Mouse (Mus musculus) ES-Bruce4 (cell line): ENCODE measurements at regions not wholly inside any gene's neighbourhood (a gene's known extent, or its start where the extent isn't known, plus 50 kb on each side); places are given as distances from the start of the nearest gene placed in this dataset.

Experiments
- H3K27ac ChIP-seq: 2 replicates; pipeline ENCODE4 v1.5.1; 2012; ENCODE audit warnings: low read length, inconsistent platforms; ENCODE audit not compliant: insufficient read depth
- H3K27me3 ChIP-seq: 2 replicates; pipeline ENCODE4 v1.6.1; 2012; ENCODE audit warnings: mild to moderate bottlenecking, low read length, inconsistent platforms; ENCODE audit not compliant: control insufficient read depth, poor library complexity, insufficient read depth, severe bottlenecking
- H3K36me3 ChIP-seq: 2 replicates; pipeline ENCODE4 v1.6.1; 2012; ENCODE audit warnings: inconsistent platforms, mild to moderate bottlenecking, low read length, moderate library complexity; ENCODE audit not compliant: control insufficient read depth, poor library complexity, insufficient read depth, severe bottlenecking
- H3K4me1 ChIP-seq: one replicate; pipeline ENCODE4 v1.8.1; 2011; ENCODE audit warnings: low read length; ENCODE audit not compliant: control insufficient read depth, insufficient read depth
- H3K4me3 ChIP-seq: 2 replicates; pipeline ENCODE4 v1.5.1; 2011; ENCODE audit warnings: low read depth, mild to moderate bottlenecking, low read length
- H3K9ac ChIP-seq: 2 replicates; pipeline ENCODE4 v1.6.1; 2012; ENCODE audit warnings: low read depth, mild to moderate bottlenecking, inconsistent platforms; ENCODE audit not compliant: poor library complexity, severe bottlenecking
- H3K9me3 ChIP-seq: replicated peaks from 2 replicates; pipeline ENCODE4 v1.6.1; 2012; ENCODE audit warnings: mild to moderate bottlenecking, low read length, inconsistent platforms; ENCODE audit not compliant: control insufficient read depth, poor library complexity, insufficient read depth, severe bottlenecking
- CTCF ChIP-seq: IDR thresholded peaks from one replicate; pipeline ENCODE4 v1.8.1; 2011; ENCODE audit warnings: low read depth, low read length
- EP300 ChIP-seq: IDR thresholded peaks from 2 replicates; pipeline ENCODE4 v1.6.1; 2011; ENCODE audit warnings: low read depth, low read length; ENCODE audit not compliant: insufficient read depth
- POLR2A ChIP-seq: IDR thresholded peaks from one replicate; pipeline ENCODE4 v1.8.1; 2011; ENCODE audit warnings: low read length; ENCODE audit not compliant: insufficient read depth

- no peak overlapping the region for H3K9ac ChIP-seq
- H3K27ac ChIP-seq = no peak overlapping the region
- no peaks in the 10 kb centered on the region for H3K36me3 ChIP-seq
- no peaks in the 10 kb centered on the region for H3K27me3 ChIP-seq
- TF ChIP-seq POLR2A (no peak), CTCF (peak; percentile 30), EP300 (no peak)
- no peak overlapping the region for H3K4me3 ChIP-seq
- H3K4me1 ChIP-seq = no peaks in the 10 kb centered on the region
- H3K9me3 ChIP-seq = no peaks in the 10 kb centered on the region
Observed at GRCm38 (mm10) chr13:3995042-3995441, 49.9 kb upstream of the Ucn3 start.
